Mouse (Mus musculus): ENCODE measurements around the gene Chrna9. TPM values are rescaled to one million over a fixed set of nuclear protein-coding genes. Genes with fewer than 3 reads are reported as not detected.

The Chrna9 gene
- total and polyA plus RNA-seq, 3 experiments: 0.57 TPM; not detected in 2

- Histone ChIP-seq H3K79me2 (replicated peaks; ENCODE audit: control insufficient read depth, extremely low read depth, insufficient read depth, poor library complexity, severe bottlenecking) (peaks cover 5% of the 10 kb centered on the region; the same call in 1 of the 2 replicates), H3K4me1 (ENCODE audit: control insufficient read depth in 1 of 2, insufficient read depth in 2 of 2) (peaks cover 2 to 57% of the 10 kb centered on the region in 2 experiments; a peak in 3 of 4 replicates), H3K27ac (ENCODE audit: insufficient read depth, low read depth) (no peak overlapping the region), H3K9ac (ENCODE audit: insufficient read depth, low read depth) (no peak overlapping the region), H3K9me3 (replicated peaks; ENCODE audit: low read length) (no peaks in the 10 kb centered on the region), H3K4me2 (ENCODE audit: insufficient read depth, low read depth, poor library complexity, severe bottlenecking) (no peak overlapping the region), H3K36me3 (replicated peaks in 1 of 2; ENCODE audit: control insufficient read depth in 1 of 2, insufficient read depth in 1 of 2, low read length in 1 of 2) (peaks cover 25 to 57% of the 10 kb centered on the region in 2 experiments), H3K27me3 (replicated peaks) (no peaks in the 10 kb centered on the region), H3K4me3 (replicated peaks in 1 of 3; ENCODE audit: low read depth in 2 of 3, low read length in 2 of 3, poor library complexity in 1 of 3) (no peak overlapping the region)
- in situ Hi-C loops (cut with MboI; ENCODE audit: low pct_ligation_motif_present, low pct_unique_long_range_greater_than_20kb, low sequenced_read_pairs) (no loop called here), dilution Hi-C loops (cut with MboI; ENCODE audit: extremely low pct_ligation_motif_present, extremely low pct_unique_long_range_greater_than_20kb, low sequenced_read_pairs) (no loop called here)
- TF ChIP-seq MEF2A (IDR thresholded peaks at IDR 0.05; ENCODE audit: borderline replicate concordance, low read depth, low read length) (no peak), HCFC1 (IDR thresholded peaks at IDR 0.05; ENCODE audit: low read depth, low read length) (no peak), SIN3A (IDR thresholded peaks at IDR 0.05; ENCODE audit: low read length) (no peak)
- no peak for DNase-seq (ENCODE audit: extremely low read depth)
Measured at GRCm38 (mm10) chr5:65895121-65895692, 39.5 kb upstream of the Chrna9 start.

- Histone ChIP-seq H3K4me3 (replicated peaks in 1 of 3; ENCODE audit: low read depth in 2 of 3, low read length in 2 of 3, poor library complexity in 1 of 3) (no peak overlapping the region), H3K27ac (ENCODE audit: insufficient read depth, low read depth) (no peak overlapping the region)
- in situ Hi-C loops (cut with MboI; ENCODE audit: low pct_ligation_motif_present, low pct_unique_long_range_greater_than_20kb, low sequenced_read_pairs): no loop called here
Measured at GRCm38 (mm10) chr5:65895764-65896163, 39.0 kb upstream of the Chrna9 start.

GRCm38 (mm10) chr5:65897731-65898130 is 37.0 kb upstream of the Chrna9 start:
- no peak for DNase-seq (ENCODE audit: extremely low read depth)
- Histone ChIP-seq H3K4me3 (replicated peaks in 1 of 3; ENCODE audit: low read depth in 2 of 3, low read length in 2 of 3, poor library complexity in 1 of 3) (no peak overlapping the region), H3K4me2 (ENCODE audit: insufficient read depth, low read depth, poor library complexity, severe bottlenecking) (no peak overlapping the region), H3K36me3 (replicated peaks in 1 of 2; ENCODE audit: control insufficient read depth in 1 of 2, insufficient read depth in 1 of 2, low read length in 1 of 2) (peaks cover 18 to 33% of the 10 kb centered on the region in 2 experiments), H3K79me2 (replicated peaks; ENCODE audit: control insufficient read depth, extremely low read depth, insufficient read depth, poor library complexity, severe bottlenecking) (no peaks in the 10 kb centered on the region), H3K9ac (ENCODE audit: insufficient read depth, low read depth) (no peak overlapping the region), H3K27ac (ENCODE audit: insufficient read depth, low read depth) (no peak overlapping the region), H3K9me3 (replicated peaks; ENCODE audit: low read length) (peaks cover under 1% of the 10 kb centered on the region), H3K27me3 (replicated peaks) (no peaks in the 10 kb centered on the region), H3K4me1 (ENCODE audit: control insufficient read depth in 1 of 2, insufficient read depth in 2 of 2) (peaks cover 2 to 46% of the 10 kb centered on the region in 2 experiments; a peak in 3 of 4 replicates)
- dilution Hi-C loops (cut with MboI; ENCODE audit: extremely low pct_ligation_motif_present, extremely low pct_unique_long_range_greater_than_20kb, low sequenced_read_pairs) (no loop called here), in situ Hi-C loops (cut with MboI; ENCODE audit: low pct_ligation_motif_present, low pct_unique_long_range_greater_than_20kb, low sequenced_read_pairs) (no loop called here)
- TF ChIP-seq POLR2A (IDR thresholded peaks at IDR 0.05; ENCODE audit: low read depth, low read length) (no peak), SMC3 (IDR thresholded peaks at IDR 0.05; ENCODE audit: low read depth, low read length) (no peak), ZC3H11A (IDR thresholded peaks at IDR 0.05; ENCODE audit: low read depth, low read length) (no peak), CTCF (conservative IDR thresholded peaks at IDR 0.05 in 1 of 2, IDR thresholded peaks at IDR 0.05 in 1 of 2; ENCODE audit: low read depth in 2 of 2, low read length in 2 of 2) (no peak), USF1 (IDR thresholded peaks at IDR 0.05; ENCODE audit: low read depth, low read length) (no peak), NELFE (IDR thresholded peaks at IDR 0.05; ENCODE audit: low read depth, low read length) (no peak), BHLHE40 (IDR thresholded peaks at IDR 0.05; ENCODE audit: low read depth, low read length) (no peak), ETS1 (conservative IDR thresholded peaks at IDR 0.05; ENCODE audit: low read depth, low read length) (no peak), ZKSCAN1 (IDR thresholded peaks at IDR 0.05; ENCODE audit: borderline replicate concordance, low read depth, low read length) (no peak), JUND (conservative IDR thresholded peaks at IDR 0.05; ENCODE audit: low read depth, low read length) (no peak), E2F4 (IDR thresholded peaks at IDR 0.05; ENCODE audit: insufficient replicate concordance, low read depth, low read length) (no peak), MXI1 (IDR thresholded peaks at IDR 0.05; ENCODE audit: low read depth, low read length) (no peak), KAT2A (IDR thresholded peaks at IDR 0.05; ENCODE audit: insufficient replicate concordance, low read length) (no peak), ZNF384 (IDR thresholded peaks at IDR 0.05; ENCODE audit: low read depth, low read length) (no peak), MAX (IDR thresholded peaks at IDR 0.05; ENCODE audit: low read length) (no peak), RAD21 (IDR thresholded peaks at IDR 0.05; ENCODE audit: low read depth, low read length) (no peak), USF2 (conservative IDR thresholded peaks at IDR 0.05; ENCODE audit: low read depth, low read length) (no peak), EP300 (IDR thresholded peaks at IDR 0.05; ENCODE audit: low read length) (no peak), UBTF (IDR thresholded peaks at IDR 0.05; ENCODE audit: low read depth, low read length) (no peak), ZMIZ1 (IDR thresholded peaks at IDR 0.05; ENCODE audit: low read depth, low read length) (no peak)

More at GRCm38 (mm10) chr5:65895764-65896163, 39.0 kb upstream of the Chrna9 start:
- H3K9ac ChIP-seq (ENCODE audit: insufficient read depth, low read depth): no peak overlapping the region
- no peak overlapping the region for H3K4me2 ChIP-seq (ENCODE audit: insufficient read depth, low read depth, poor library complexity, severe bottlenecking)
- H3K79me2 ChIP-seq (replicated peaks; ENCODE audit: control insufficient read depth, extremely low read depth, insufficient read depth, poor library complexity, severe bottlenecking): peaks cover 3% of the 10 kb centered on the region; the same call in 1 of the 2 replicates
- H3K9me3 ChIP-seq (replicated peaks; ENCODE audit: low read length): no peaks in the 10 kb centered on the region
- no peaks in the 10 kb centered on the region for H3K27me3 ChIP-seq (replicated peaks)
- dilution Hi-C loops (cut with MboI; ENCODE audit: extremely low pct_ligation_motif_present, extremely low pct_unique_long_range_greater_than_20kb, low sequenced_read_pairs): no loop called here
- peaks cover 2 to 53% of the 10 kb centered on the region in 2 experiments; a peak in 3 of 4 replicates for H3K4me1 ChIP-seq (ENCODE audit: control insufficient read depth in 1 of 2, insufficient read depth in 2 of 2)
- H3K36me3 ChIP-seq (replicated peaks in 1 of 2; ENCODE audit: control insufficient read depth in 1 of 2, insufficient read depth in 1 of 2, low read length in 1 of 2): peaks cover 25 to 51% of the 10 kb centered on the region in 2 experiments
- DNase-seq (ENCODE audit: extremely low read depth): no peak
- no peak for TF ChIP-seq RAD21 (IDR thresholded peaks at IDR 0.05; ENCODE audit: low read depth, low read length)
- no peak for TF ChIP-seq USF2 (conservative IDR thresholded peaks at IDR 0.05; ENCODE audit: low read depth, low read length)
